8 mouse cellular contexts compared by ENCODE assay signal in the genomic region with DNA sequence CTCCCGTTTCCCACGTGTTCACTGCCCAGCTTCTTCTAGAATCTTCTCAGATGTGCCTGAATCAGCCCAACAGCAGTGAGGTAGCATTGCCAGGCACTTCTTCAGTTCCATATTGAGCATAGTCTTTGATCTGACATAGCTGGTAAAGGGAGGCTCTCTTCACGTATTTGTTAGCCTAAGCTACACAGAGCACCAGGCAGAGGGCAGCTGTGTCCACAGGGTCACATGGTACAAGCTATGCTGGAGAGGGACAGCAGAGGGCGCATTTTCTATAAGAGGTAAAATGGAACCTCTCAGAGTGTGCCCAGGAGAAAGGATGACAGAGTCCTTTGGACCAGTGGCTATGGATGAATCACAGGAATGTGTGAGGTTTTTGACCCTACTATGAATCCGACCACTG. TPM values are rescaled to one million over a fixed set of nuclear protein-coding genes. Genes with fewer than 3 reads are reported as not detected.
A peak's percentile ranks its signal among the peaks of the same experiment; 100 is the strongest.
DNase-seq lines count a peak whose midpoint lies in the region; ATAC-seq and TF ChIP-seq lines count a peak whose summit lies in the region.

No protein-coding gene starts in this region.

- no peak overlapping the region for H3K4me3 ChIP-seq in embryonic facial prominence, embryonic 11.5 days (ENCODE audit: low read depth, low read length)
- no peak overlapping the region for H3K4me3 ChIP-seq in kidney, adult 2 months (ENCODE audit: insufficient read depth, low read depth, low read length)
- H3K4me3 ChIP-seq in limb, embryonic 11.5 days (ENCODE audit: low read depth, low read length), result no peak overlapping the region
- H3K4me3 ChIP-seq in midbrain, embryonic 15.5 days, result no peak overlapping the region

- peak; percentile 27 to 62 for DNase-seq in spleen, adult 18-20 months
- DNase-seq in spleen, adult 12 weeks (ENCODE audit: low spot score), result no peak
- DNase-seq in adrenal gland, postnatal 25 days, result peak; percentile 66
- DNase-seq in embryonic facial prominence, embryonic 11.5 days (ENCODE audit: low spot score), result peak; percentile 70
- peak; percentile 65 for DNase-seq in kidney, adult 2 months
- DNase-seq in limb, embryonic 11.5 days (ENCODE audit: low spot score), result peak; percentile 72
- peak; percentile 72 for DNase-seq in thymus, postnatal 0 days (ENCODE audit: low spot score)

- H3K27me3 ChIP-seq in embryonic facial prominence, embryonic 11.5 days (ENCODE audit: control insufficient read depth, insufficient read depth, low read length), result no peaks in the 10 kb centered on the region
- H3K27me3 ChIP-seq in kidney, adult 2 months (replicated peaks; ENCODE audit: control insufficient read depth, insufficient read depth, low read length), result no peaks in the 10 kb centered on the region
- no peaks in the 10 kb centered on the region for H3K27me3 ChIP-seq in limb, embryonic 11.5 days (ENCODE audit: control insufficient read depth, insufficient read depth, low read length)
- H3K27me3 ChIP-seq in midbrain, embryonic 15.5 days (replicated peaks), result peaks cover 8% of the 10 kb centered on the region

- TF ChIP-seq POLR2A in kidney, adult 2 months (IDR thresholded peaks at IDR 0.05; ENCODE audit: low read depth, low read length), result no peak

- no peaks in the 10 kb centered on the region for H3K9me3 ChIP-seq in embryonic facial prominence, embryonic 11.5 days (replicated peaks; ENCODE audit: control insufficient read depth, low read length)
- no peaks in the 10 kb centered on the region for H3K9me3 ChIP-seq in limb, embryonic 11.5 days (ENCODE audit: control insufficient read depth, low read length)
- H3K9me3 ChIP-seq in midbrain, embryonic 15.5 days, result no peaks in the 10 kb centered on the region

- H3K27ac ChIP-seq in embryonic facial prominence, embryonic 11.5 days (replicated peaks; ENCODE audit: low read depth, low read length), result no peak overlapping the region
- no peak overlapping the region for H3K27ac ChIP-seq in kidney, adult 2 months (ENCODE audit: insufficient read depth, low read depth, low read length)
- H3K27ac ChIP-seq in limb, embryonic 11.5 days (replicated peaks; ENCODE audit: low read depth, low read length), result no peak overlapping the region
- no peak overlapping the region for H3K27ac ChIP-seq in midbrain, embryonic 15.5 days

- H3K4me2 ChIP-seq in embryonic facial prominence, embryonic 11.5 days (ENCODE audit: low read depth, low read length), result no peak overlapping the region
- no peak overlapping the region for H3K4me2 ChIP-seq in limb, embryonic 11.5 days (ENCODE audit: low read depth, severe bottlenecking)
- no peak overlapping the region for H3K4me2 ChIP-seq in midbrain, embryonic 15.5 days

- H3K36me3 ChIP-seq in embryonic facial prominence, embryonic 11.5 days (replicated peaks; ENCODE audit: control insufficient read depth, insufficient read depth, low read depth, low read length), result no peaks in the 10 kb centered on the region
- H3K36me3 ChIP-seq in kidney, adult 2 months (ENCODE audit: control insufficient read depth, insufficient read depth, low read length), result no peaks in the 10 kb centered on the region
- no peaks in the 10 kb centered on the region for H3K36me3 ChIP-seq in limb, embryonic 11.5 days (ENCODE audit: control insufficient read depth, insufficient read depth, low read length)
- H3K36me3 ChIP-seq in midbrain, embryonic 15.5 days (replicated peaks), result no peaks in the 10 kb centered on the region

- no peaks in the 10 kb centered on the region for H3K4me1 ChIP-seq in embryonic facial prominence, embryonic 11.5 days (ENCODE audit: control insufficient read depth, insufficient read depth, low read length)
- H3K4me1 ChIP-seq in kidney, adult 2 months (ENCODE audit: control insufficient read depth, insufficient read depth, low read length), result no peaks in the 10 kb centered on the region
- H3K4me1 ChIP-seq in limb, embryonic 11.5 days (ENCODE audit: control insufficient read depth, insufficient read depth, low read length), result no peaks in the 10 kb centered on the region
- no peaks in the 10 kb centered on the region; the same call in 1 of the 2 replicates for H3K4me1 ChIP-seq in midbrain, embryonic 15.5 days

- H3K9ac ChIP-seq in embryonic facial prominence, embryonic 11.5 days (replicated peaks; ENCODE audit: low read length), result no peak overlapping the region
- no peak overlapping the region for H3K9ac ChIP-seq in limb, embryonic 11.5 days (ENCODE audit: low read length)
- no peak overlapping the region for H3K9ac ChIP-seq in midbrain, embryonic 15.5 days

- peak; percentile 71 for TF ChIP-seq CTCF in kidney, adult 2 months (conservative IDR thresholded peaks at IDR 0.05; ENCODE audit: insufficient read depth, insufficient read length, low read depth, low read length)

- 0 out of 2 replicates have a peak, but pooled peaks have one; percentile 16 for ATAC-seq in embryonic facial prominence, embryonic 11.5 days (replicated peaks; ENCODE audit: insufficient number of reproducible peaks, low FRiP score, low TSS enrichment, low read depth)
- no peak for ATAC-seq in limb, embryonic 11.5 days (ENCODE audit: insufficient number of reproducible peaks, low FRiP score, low TSS enrichment, low read depth)
- ATAC-seq in midbrain, embryonic 15.5 days (replicated peaks), result 0 out of 2 replicates have a peak, but pooled peaks have one; percentile 22

- WGBS in embryonic facial prominence, embryonic 11.5 days, result 50% methylated on average over 5 of the region's 5 CpGs
- WGBS in kidney, adult 2 months, result 52% methylated on average over 5 of the region's 5 CpGs
- 54% methylated on average over 5 of the region's 5 CpGs for WGBS in limb, embryonic 11.5 days
- 52% methylated on average over 5 of the region's 5 CpGs for WGBS in midbrain, embryonic 15.5 days

RNA-seq across cellular contexts. Expression of gene Drd5, which starts 10.3 kb away (rescaled TPM):
- total RNA-seq in adrenal gland, postnatal 25 days (2021), result not detected in 2 replicates
- 0.07 and 0.27 TPM in 2 replicates for polyA plus RNA-seq in embryonic facial prominence, embryonic 11.5 days (2014; fragmentation: Nextera tagmentation; extraction: Ambion mirVana)
- polyA plus RNA-seq in kidney, adult 2 months (2012; rRNA removed), result not detected in 2 replicates
- not detected in 2 replicates for polyA plus RNA-seq in limb, embryonic 11.5 days (2014; fragmentation: Nextera tagmentation; extraction: Ambion mirVana)
- 0.66 and 0.76 TPM in 2 replicates for polyA plus RNA-seq in midbrain, embryonic 15.5 days (2015; fragmentation: Nextera tagmentation; extraction: Ambion mirVana)
- polyA plus RNA-seq in thymus, postnatal 0 days (2015; fragmentation: Nextera tagmentation; extraction: Ambion mirVana), result 0.05 TPM in 1 of 2 replicates, not detected in the other

RNA-seq across cellular contexts. Expression of gene Otop1, which starts 33.1 kb away (rescaled TPM):
- 24.7 and 25.0 TPM in 2 replicates for total RNA-seq in adrenal gland, postnatal 25 days (2021)
- 0.13 and 0.21 TPM in 2 replicates for polyA plus RNA-seq in embryonic facial prominence, embryonic 11.5 days (2014; fragmentation: Nextera tagmentation; extraction: Ambion mirVana)
- polyA plus RNA-seq in kidney, adult 2 months (2012; rRNA removed), result 3.3 and 5.1 TPM in 2 replicates
- polyA plus RNA-seq in limb, embryonic 11.5 days (2014; fragmentation: Nextera tagmentation; extraction: Ambion mirVana), result 0.28 and 0.40 TPM in 2 replicates
- 0.06 TPM in 1 of 2 replicates, not detected in the other for polyA plus RNA-seq in midbrain, embryonic 15.5 days (2015; fragmentation: Nextera tagmentation; extraction: Ambion mirVana)
- polyA plus RNA-seq in thymus, postnatal 0 days (2015; fragmentation: Nextera tagmentation; extraction: Ambion mirVana), result 0.06 and 0.08 TPM in 2 replicates

RNA-seq across cellular contexts. Expression of gene Tmem128, which starts 48.9 kb away (rescaled TPM):
- total RNA-seq in adrenal gland, postnatal 25 days (2021), result 39.0 and 45.0 TPM in 2 replicates
- 83.6 and 86.1 TPM in 2 replicates for polyA plus RNA-seq in embryonic facial prominence, embryonic 11.5 days (2014; fragmentation: Nextera tagmentation; extraction: Ambion mirVana)
- polyA plus RNA-seq in kidney, adult 2 months (2012; rRNA removed), result 33.3 and 40.6 TPM in 2 replicates
- 74.2 and 79.9 TPM in 2 replicates for polyA plus RNA-seq in limb, embryonic 11.5 days (2014; fragmentation: Nextera tagmentation; extraction: Ambion mirVana)
- polyA plus RNA-seq in midbrain, embryonic 15.5 days (2015; fragmentation: Nextera tagmentation; extraction: Ambion mirVana), result 88.4 and 90.4 TPM in 2 replicates
- 103 and 126 TPM in 2 replicates for polyA plus RNA-seq in thymus, postnatal 0 days (2015; fragmentation: Nextera tagmentation; extraction: Ambion mirVana)
